Mouse (Mus musculus) hindbrain, embryonic 14.5 days (tissue): ENCODE measurements around the gene Rps8. TPM values are rescaled to one million over a fixed set of nuclear protein-coding genes. Genes with fewer than 3 reads are reported as not detected.

Experiments
- ATAC-seq: fragments of 200-750 bp; cut with Nextera tagmentation; 2 replicates; pipeline ENCODE4 v1.8.0; 2017; ENCODE audit warnings: moderate number of reproducible peaks, mild to moderate bottlenecking, moderate TSS enrichment, moderate library complexity; ENCODE audit not compliant: low FRiP score
- DNase-seq: peaks from one replicate; pipeline ENCODE4 v3.0.0-alpha.2; 2015; ENCODE audit warnings: low spot score
- H3K27ac ChIP-seq: fragments of 300-500 bp; sonication (generic); 2 replicates; pipeline ENCODE4 v1.5.1; 2014; ENCODE audit warnings: mild to moderate bottlenecking, moderate library complexity
- H3K27me3 ChIP-seq: fragments of 300-500 bp; sonication (generic); 2 replicates; pipeline ENCODE4 v1.6.1; 2014; ENCODE audit warnings: mild to moderate bottlenecking, low read length, mixed read lengths; ENCODE audit not compliant: control insufficient read depth, insufficient read depth
- H3K36me3 ChIP-seq: fragments of 300-500 bp; sonication (generic); replicated peaks from 2 replicates; pipeline ENCODE4 v1.6.1; 2014; ENCODE audit not compliant: control insufficient read depth, insufficient read depth
- H3K4me1 ChIP-seq: fragments of 300-500 bp; sonication (generic); replicated peaks from 2 replicates; pipeline ENCODE4 v1.6.1; 2014; ENCODE audit warnings: antibody characterized with exemption, low read length, mixed read lengths; ENCODE audit not compliant: control insufficient read depth, insufficient read depth
- H3K4me2 ChIP-seq: fragments of 300-500 bp; sonication (generic); replicated peaks from 2 replicates; pipeline ENCODE4 v1.6.1; 2014; ENCODE audit warnings: mild to moderate bottlenecking, moderate library complexity
- H3K4me3 ChIP-seq: fragments of 300-500 bp; sonication (generic); replicated peaks from 2 replicates; pipeline ENCODE4 v1.5.1; 2014; ENCODE audit warnings: mild to moderate bottlenecking, low read length
- H3K9ac ChIP-seq: fragments of 300-500 bp; sonication (generic); 2 replicates; pipeline ENCODE4 v1.6.1; 2014
- H3K9me3 ChIP-seq: fragments of 300-500 bp; sonication (generic); 2 replicates; pipeline ENCODE4 v1.6.1; 2016; ENCODE audit warnings: low read length; ENCODE audit not compliant: control insufficient read depth
- WGBS: fragments of 180-500 bp; shearing (Covaris S2); extraction: QIAGEN DNeasy Blood & Tissue Kit; methylation state at CpG from one replicate; pipeline ENCODE4 v1.1.7; 2014; 5-methylcytosine and 5-hydroxymethylcytosine counted together
- polyA plus RNA-seq: library from polyadenylated mRNA; unstranded; fragments of >200 nt; fragmentation: Nextera tagmentation; extraction: Ambion mirVana; gene quantifications from 2 replicates; pipeline ENCODE4 v1.2.1, GENCODE M21; 2014

Rps8 gene
- 549 and 672 TPM in 2 replicates for polyA plus RNA-seq

DNA sequence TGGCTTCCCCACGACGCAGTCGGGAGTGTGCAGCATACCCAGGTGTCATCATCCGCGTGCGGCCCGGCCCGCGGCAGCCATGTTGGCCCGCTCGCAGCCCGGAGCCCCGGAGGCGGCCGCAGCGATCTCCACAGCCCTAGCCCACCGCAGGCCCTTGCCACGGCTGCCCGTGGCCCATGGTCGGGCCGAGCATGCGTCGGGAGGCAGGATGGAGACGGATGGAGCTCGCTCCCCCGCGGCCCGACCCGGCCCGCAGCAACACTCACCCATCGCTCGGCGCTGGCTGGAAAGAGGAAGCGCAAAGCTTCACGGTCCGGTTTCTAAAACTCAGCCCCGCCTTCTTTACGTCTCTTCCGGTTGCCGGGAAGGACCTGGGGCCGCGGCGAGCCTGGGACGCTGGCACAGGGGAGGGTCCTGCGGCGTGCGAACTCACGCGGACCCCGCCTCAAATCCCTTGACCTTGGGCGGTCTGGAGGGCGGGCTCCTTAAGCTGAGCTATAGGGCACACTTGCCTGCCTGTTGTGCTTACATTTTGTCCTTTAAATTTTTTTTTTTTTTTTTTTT, at the start of gene Rps8:
Rps8 (minus strand) TSS at position 452 of the 564 bp plus-strand sequence.
- Histone ChIP-seq H3K4me1 (peaks cover 9% of the 10 kb centered on the region; the same call in 1 of the 2 replicates), H3K36me3 (peaks cover 42% of the 10 kb centered on the region), H3K27ac (peak within 1 kb of the TSS; percentile 94), H3K4me3 (peak within 1 kb of the TSS; percentile 98), H3K9ac (peak within 1 kb of the TSS; percentile 97), H3K27me3 (no peaks in the 10 kb centered on the region), H3K9me3 (no peaks in the 10 kb centered on the region), H3K4me2 (peak within 1 kb of the TSS; percentile 94)
- DNase-seq: peak; percentile 88
- peak; percentile 95 for ATAC-seq
- WGBS: under 1% methylated on average over 52 of the region's 52 CpGs

DNA sequence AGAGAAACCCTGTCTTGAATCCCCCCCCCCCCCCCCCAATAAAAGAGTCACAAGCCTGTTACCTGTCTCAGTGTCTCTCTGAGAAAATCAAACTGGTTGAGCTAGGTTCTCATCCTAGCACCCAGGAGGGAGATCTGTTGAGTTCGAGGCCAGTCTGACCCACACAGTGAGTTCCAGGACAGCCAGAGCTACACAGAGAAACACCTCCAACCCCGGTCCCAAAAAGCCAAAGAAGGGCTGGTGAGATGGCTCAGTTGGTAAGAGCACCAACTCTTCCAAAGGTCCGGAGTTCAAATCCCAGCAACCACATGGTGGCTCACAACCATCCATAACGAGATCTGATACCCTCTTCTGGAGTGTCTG, 46.9 kb upstream of the Rps8 start:
- Histone ChIP-seq H3K4me3 (no peak overlapping the region), H3K9me3 (no peaks in the 10 kb centered on the region), H3K27ac (no peak overlapping the region), H3K27me3 (no peaks in the 10 kb centered on the region), H3K9ac (no peak overlapping the region), H3K4me1 (0 out of 2 replicates have a peak, but pooled peaks cover 4% of the 10 kb centered on the region), H3K4me2 (no peak overlapping the region), H3K36me3 (no peaks in the 10 kb centered on the region)
- 68% methylated on average over 4 of the region's 4 CpGs for WGBS
- ATAC-seq (no peak), DNase-seq (no peak)

DNA sequence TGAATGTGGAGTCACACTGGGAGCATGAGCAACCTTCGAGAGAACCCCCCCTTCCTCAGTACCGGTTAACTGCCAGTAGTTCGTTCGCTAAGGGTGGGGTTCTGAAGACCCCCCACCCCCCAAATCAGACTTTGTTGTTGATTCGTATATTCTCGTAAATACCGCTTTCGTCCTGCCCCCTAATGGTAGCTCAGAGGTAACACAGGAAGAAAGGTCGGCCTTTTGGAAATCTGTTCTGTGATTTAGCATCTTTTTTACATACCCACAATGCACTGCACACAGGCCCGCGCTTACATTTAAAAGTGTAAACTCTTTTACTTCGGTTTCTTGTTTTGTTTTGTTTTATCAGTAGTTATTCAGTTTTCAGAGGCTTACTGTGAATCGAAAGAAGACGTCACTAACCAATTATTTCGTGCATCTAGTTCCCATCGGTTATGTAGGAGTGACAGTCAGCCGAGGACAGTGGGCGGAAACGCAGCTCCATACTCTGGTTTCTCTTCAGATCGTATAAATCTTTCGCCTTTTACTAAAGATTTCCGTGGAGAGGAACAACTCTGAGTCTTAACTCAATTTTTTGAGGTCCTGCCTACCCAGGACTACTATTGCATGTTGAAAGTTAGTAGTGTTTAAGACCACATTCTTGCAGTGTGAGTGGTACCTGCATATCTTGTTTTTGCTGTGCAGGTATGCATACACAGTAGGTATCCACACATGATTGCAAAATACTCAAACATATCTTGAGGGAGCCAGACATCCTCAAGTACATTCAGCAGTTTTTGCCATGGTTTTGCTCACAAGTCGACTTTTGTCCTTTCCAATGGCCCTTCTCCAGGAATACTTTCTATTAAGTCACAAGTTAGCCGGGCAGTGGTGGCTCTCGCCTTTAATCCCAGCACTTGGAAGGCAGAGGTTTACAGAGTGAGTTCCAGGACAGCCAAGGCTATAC, 46.3 kb upstream of the Rps8 start:
- Histone ChIP-seq H3K27me3 (no peaks in the 10 kb centered on the region), H3K9me3 (no peaks in the 10 kb centered on the region), H3K27ac (peak overlapping the region; percentile 62), H3K4me3 (peak overlapping the region; percentile 17), H3K4me1 (0 out of 2 replicates have a peak, but pooled peaks cover 4% of the 10 kb centered on the region), H3K9ac (peak overlapping the region; percentile 47; the same call in 1 of the 2 replicates), H3K36me3 (no peaks in the 10 kb centered on the region), H3K4me2 (peak overlapping the region; percentile 50)
- WGBS: 1% methylated on average over 25 of the region's 25 CpGs
- ATAC-seq (peak; percentile 69), DNase-seq (peak; percentile 80)

DNA sequence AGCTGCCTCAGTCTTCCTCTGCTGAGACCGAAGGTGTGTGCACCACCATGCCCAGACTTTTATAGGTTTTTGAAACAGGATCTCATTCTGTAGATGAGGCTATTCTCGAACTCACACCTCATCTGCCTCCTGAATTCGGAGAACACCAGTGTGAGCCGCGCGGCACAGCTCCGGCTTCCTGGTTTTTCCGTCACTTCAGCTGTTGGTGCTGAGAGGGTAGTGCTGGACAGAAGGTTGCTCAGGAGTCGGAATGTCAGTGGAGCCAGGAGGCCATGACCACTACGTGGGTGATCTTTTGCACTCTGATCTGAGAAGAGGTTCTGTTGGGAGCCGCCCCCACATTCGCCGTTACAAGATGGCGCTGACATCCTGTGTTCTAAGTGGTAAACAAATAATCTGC, 35.8 kb upstream of the Rps8 start:
- no peaks in the 10 kb centered on the region for H3K27me3 ChIP-seq
- ATAC-seq: no peak
- no peak overlapping the region for H3K9ac ChIP-seq
- no peak overlapping the region for H3K27ac ChIP-seq
- H3K36me3 ChIP-seq: no peaks in the 10 kb centered on the region
- no peak overlapping the region for H3K4me2 ChIP-seq
- no peaks in the 10 kb centered on the region for H3K9me3 ChIP-seq
- WGBS: 94% methylated on average over 14 of the region's 14 CpGs
- DNase-seq: no peak
- H3K4me1 ChIP-seq: 0 out of 2 replicates have a peak, but pooled peaks cover 4% of the 10 kb centered on the region
- no peak overlapping the region for H3K4me3 ChIP-seq

DNA sequence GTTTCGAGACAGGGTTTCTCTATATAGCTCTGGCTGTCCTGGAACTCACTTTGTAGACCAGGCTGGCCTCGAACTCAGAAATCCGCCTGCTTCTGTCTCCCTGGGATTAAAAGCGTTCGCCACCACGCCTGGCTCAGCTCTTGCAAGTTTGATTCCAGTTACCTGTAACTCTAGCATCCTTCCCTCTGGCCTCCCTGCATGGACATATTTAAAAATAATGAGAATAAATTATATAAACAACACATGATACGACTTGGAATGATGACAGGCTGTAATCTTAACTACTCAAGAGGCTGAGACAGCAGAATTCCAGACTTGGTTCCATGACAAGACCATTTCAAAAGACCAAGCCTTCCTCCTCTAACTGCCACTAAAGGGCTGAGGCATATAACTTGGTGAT, 34.6 kb upstream of the Rps8 start:
- Histone ChIP-seq H3K4me1 (0 out of 2 replicates have a peak, but pooled peaks cover 4% of the 10 kb centered on the region), H3K9ac (peak overlapping the region; percentile 57; the same call in 1 of the 2 replicates), H3K4me3 (no peak overlapping the region), H3K9me3 (no peaks in the 10 kb centered on the region), H3K27me3 (no peaks in the 10 kb centered on the region), H3K36me3 (no peaks in the 10 kb centered on the region), H3K27ac (peak overlapping the region; percentile 81), H3K4me2 (peak overlapping the region; percentile 38; the same call in 1 of the 2 replicates)
- WGBS: 67% methylated on average over 7 of the region's 7 CpGs
- DNase-seq: no peak
- no peak for ATAC-seq

DNA sequence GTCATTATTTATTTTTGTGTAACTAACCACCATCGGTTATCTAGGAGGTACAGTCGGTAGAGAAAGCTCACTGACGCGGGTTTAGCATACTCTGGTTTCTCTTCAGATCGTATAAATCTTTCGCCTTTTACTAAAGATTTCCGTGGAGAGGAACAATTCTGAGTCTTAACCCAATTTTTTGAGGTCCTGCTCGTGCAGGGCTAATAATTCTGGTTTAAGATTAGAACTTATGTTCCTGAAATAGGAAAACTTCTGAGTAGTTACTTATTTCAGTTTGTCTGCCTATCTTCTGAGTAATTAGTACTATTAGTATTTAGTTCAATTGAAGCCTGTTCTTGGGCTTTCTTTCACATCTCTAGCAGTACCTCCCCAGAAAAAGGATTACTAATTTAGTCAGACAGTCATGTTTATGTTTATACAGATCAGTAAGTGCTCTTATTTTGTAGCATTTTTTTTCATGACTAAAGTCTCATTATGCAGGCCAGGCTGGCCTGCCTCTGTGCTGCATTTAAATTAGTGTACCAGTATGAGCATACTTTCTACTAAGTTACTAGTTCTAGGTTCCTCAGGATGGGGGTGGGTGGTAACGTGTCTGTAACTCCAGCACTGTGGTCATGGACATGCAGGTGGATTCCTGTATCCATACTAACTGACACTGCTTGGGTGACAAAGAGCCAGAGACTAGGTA, 34.0 kb upstream of the Rps8 start:
- WGBS: 1% methylated on average over 9 of the region's 9 CpGs
- no peaks in the 10 kb centered on the region for H3K36me3 ChIP-seq
- peak overlapping the region; percentile 11; the same call in 1 of the 2 replicates for H3K4me3 ChIP-seq
- H3K27ac ChIP-seq: peak overlapping the region; percentile 81
- peak overlapping the region; percentile 57 for H3K9ac ChIP-seq
- ATAC-seq (peak; percentile 89), DNase-seq (peak; percentile 77)
- no peaks in the 10 kb centered on the region for H3K9me3 ChIP-seq
- peak overlapping the region; percentile 38 for H3K4me2 ChIP-seq
- H3K4me1 ChIP-seq: 0 out of 2 replicates have a peak, but pooled peaks cover 4% of the 10 kb centered on the region
- no peaks in the 10 kb centered on the region for H3K27me3 ChIP-seq

DNA sequence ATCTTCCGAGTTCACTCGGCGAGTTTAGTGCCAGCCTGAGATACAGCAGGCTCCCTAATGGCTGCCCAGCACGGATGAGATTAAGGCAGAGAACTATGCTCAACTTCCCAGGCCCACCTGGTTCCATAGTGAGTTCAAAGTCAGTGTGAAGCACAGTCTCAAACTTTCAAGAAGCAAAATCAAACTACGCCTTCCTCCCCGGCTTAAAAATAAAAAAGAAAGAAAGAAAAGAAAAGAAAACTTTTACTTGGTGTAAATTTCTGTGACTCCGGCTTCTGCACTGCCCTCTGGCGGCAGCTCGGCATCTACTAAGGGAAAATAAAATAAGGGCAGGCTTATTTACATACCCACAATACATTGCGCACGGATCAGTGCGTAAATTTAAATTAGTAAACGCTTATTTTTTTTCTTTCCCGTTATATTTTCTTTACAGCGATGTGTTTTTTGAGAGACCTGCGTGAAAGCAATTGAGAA, 33.4 kb upstream of the Rps8 start:
- peak overlapping the region; percentile 81 for H3K27ac ChIP-seq
- peak overlapping the region; percentile 38 for H3K4me2 ChIP-seq
- 0 out of 2 replicates have a peak, but pooled peaks cover 4% of the 10 kb centered on the region for H3K4me1 ChIP-seq
- H3K9me3 ChIP-seq: no peaks in the 10 kb centered on the region
- H3K36me3 ChIP-seq: no peaks in the 10 kb centered on the region
- 2% methylated on average over 16 of the region's 16 CpGs for WGBS
- peak overlapping the region; percentile 57 for H3K9ac ChIP-seq
- DNase-seq (peak; percentile 93), ATAC-seq (peak; percentile 80)
- H3K4me3 ChIP-seq: peak overlapping the region; percentile 11; the same call in 1 of the 2 replicates
- no peaks in the 10 kb centered on the region for H3K27me3 ChIP-seq

DNA sequence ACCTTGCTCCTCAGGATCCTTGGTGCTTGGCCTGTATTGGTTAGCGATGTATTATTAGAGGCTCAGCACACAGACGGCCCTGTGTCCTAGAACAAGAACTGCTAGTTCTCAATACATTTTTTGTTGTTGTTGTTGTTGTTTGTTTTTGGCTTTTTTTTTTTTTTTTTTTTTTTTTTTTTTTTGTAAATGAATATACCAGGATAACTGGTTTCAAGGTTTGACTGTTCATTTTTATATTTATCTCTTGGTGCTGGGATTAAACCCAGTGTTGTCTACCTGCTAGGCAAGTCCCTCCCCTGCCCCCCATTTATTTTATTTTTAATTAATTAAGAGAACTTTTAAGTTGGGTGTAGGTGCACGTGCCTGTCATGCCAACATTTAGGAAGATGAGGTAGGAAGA, 32.9 kb upstream of the Rps8 start:
- Histone ChIP-seq H3K36me3 (no peaks in the 10 kb centered on the region), H3K27ac (peak overlapping the region; percentile 81; the same call in 1 of the 2 replicates), H3K9me3 (no peaks in the 10 kb centered on the region), H3K4me1 (0 out of 2 replicates have a peak, but pooled peaks cover 4% of the 10 kb centered on the region), H3K4me2 (peak overlapping the region; percentile 38), H3K27me3 (no peaks in the 10 kb centered on the region), H3K4me3 (peak overlapping the region; percentile 11; the same call in 1 of the 2 replicates), H3K9ac (peak overlapping the region; percentile 57; the same call in 1 of the 2 replicates)
- DNase-seq (peak; percentile 9), ATAC-seq (no peak)
- WGBS: 58% methylated on average over 3 of the region's 3 CpGs
